Mouse (Mus musculus) common myeloid progenitor, adult 5-6 weeks (primary cell): ENCODE measurements around the gene Zfp462. TPM values are rescaled to one million over a fixed set of nuclear protein-coding genes. Genes with fewer than 3 reads are reported as not detected.
"Not testable (repeated sequence)": the region's sequence is repeated elsewhere in the genome, so short reads cannot be mapped to it uniquely, and the experiment has no call there.

Experiments used
- ATAC-seq: replicated peaks from 2 replicates; pipeline ENCODE4 v1.8.0; 2016; ENCODE audit warnings: low read depth, mild to moderate bottlenecking, moderate TSS enrichment, inconsistent platforms; ENCODE audit not compliant: poor library complexity, severe bottlenecking
- total RNA-seq: library from RNA; stranded (forward); fragments of 200-1000, 187-1606 nt; gene quantifications from 2 replicates; pipeline ENCODE4 v1.2.3, GENCODE M21; 2017

Gene Zfp462
- 0.53 and 0.96 TPM in 2 replicates for total RNA-seq

- ATAC-seq = peak; percentile 53
Observed at GRCm38 (mm10) chr4:54944921-54945430, at the start of gene Zfp462. Gene Zfp462, plus strand, starts transcription at chr4:54945048.

GRCm38 (mm10) chr4:54896017-54896416, 48.8 kb upstream of the Zfp462 start:
- ATAC-seq = no peak

GRCm38 (mm10) chr4:54904641-54905040, 40.2 kb upstream of the Zfp462 start:
- ATAC-seq = no peak

- ATAC-seq = no peak
Observed at GRCm38 (mm10) chr4:54905399-54905953, 39.4 kb upstream of the Zfp462 start.

- no peak for ATAC-seq
Observed at GRCm38 (mm10) chr4:54910300-54910699, 34.5 kb upstream of the Zfp462 start.

GRCm38 (mm10) chr4:54918276-54918675, 26.6 kb upstream of the Zfp462 start:
- no peak for ATAC-seq

- ATAC-seq = no peak
Observed at GRCm38 (mm10) chr4:54923386-54923785, 21.5 kb upstream of the Zfp462 start.

GRCm38 (mm10) chr4:54924306-54924705, 20.5 kb upstream of the Zfp462 start:
- no peak for ATAC-seq

GRCm38 (mm10) chr4:54926456-54926855, 18.4 kb upstream of the Zfp462 start:
- not testable (repeated sequence) for ATAC-seq

GRCm38 (mm10) chr4:54927321-54928062, 17.4 kb upstream of the Zfp462 start:
- 0 out of 2 replicates have a peak, but pooled peaks have one; percentile 32 for ATAC-seq

GRCm38 (mm10) chr4:54929686-54930085, 15.2 kb upstream of the Zfp462 start:
- ATAC-seq = no peak

GRCm38 (mm10) chr4:54932668-54933067, 12.2 kb upstream of the Zfp462 start:
- ATAC-seq = no peak

GRCm38 (mm10) chr4:54937161-54937560, 7.7 kb upstream of the Zfp462 start:
- ATAC-seq = no peak

GRCm38 (mm10) chr4:54945603-54946445, 976 bp downstream of the Zfp462 start:
- no peak for ATAC-seq

GRCm38 (mm10) chr4:54946662-54947055, 1.8 kb downstream of the Zfp462 start:
- ATAC-seq = no peak

GRCm38 (mm10) chr4:54947056-54947990, 2.5 kb downstream of the Zfp462 start:
- no peak for ATAC-seq

GRCm38 (mm10) chr4:54947991-54948615, 3.3 kb downstream of the Zfp462 start:
- ATAC-seq = peak; percentile 37

GRCm38 (mm10) chr4:54948616-54949560, 4.0 kb downstream of the Zfp462 start:
- no peak for ATAC-seq
